Mouse (Mus musculus) liver, adult 2 months (tissue): Measurements from ENCODE around the gene Gm44965. TPM values are rescaled to one million over a fixed set of nuclear protein-coding genes. Genes with fewer than 3 reads are reported as not detected.

Source experiments
- DNase-seq: peaks from one replicate; pipeline ENCODE4 v3.0.0-alpha.2; 2011; ENCODE audit warnings: low read depth, low spot score; ENCODE audit errors: extremely low read depth
- H3K27ac ChIP-seq: fragments of 200-500 bp; replicated peaks from 2 replicates; pipeline ENCODE4 v1.5.1; 2012; ENCODE audit warnings: low read depth, mild to moderate bottlenecking, control low read depth, inconsistent platforms, low read length; ENCODE audit not compliant: insufficient read depth
- H3K27me3 ChIP-seq: fragments of 200-500 bp; 2 replicates; pipeline ENCODE4 v1.6.1; 2012; ENCODE audit warnings: mild to moderate bottlenecking, moderate library complexity, low read length, inconsistent platforms; ENCODE audit not compliant: control insufficient read depth, insufficient read depth
- H3K36me3 ChIP-seq: fragments of 200-500 bp; 2 replicates; pipeline ENCODE4 v1.6.1; 2012; ENCODE audit warnings: low read length, inconsistent platforms; ENCODE audit not compliant: control insufficient read depth, insufficient read depth
- H3K4me1 ChIP-seq: fragments of 200-500 bp; 2 replicates; pipeline ENCODE4 v1.6.1; 2011; ENCODE audit warnings: low read length; ENCODE audit not compliant: control insufficient read depth, insufficient read depth
- H3K4me3 ChIP-seq: fragments of 200-500 bp; 2 replicates; pipeline ENCODE4 v1.5.1; 2011; ENCODE audit warnings: low read depth, mild to moderate bottlenecking, control low read depth, low read length, moderate library complexity; ENCODE audit not compliant: insufficient read depth
- H3K79me2 ChIP-seq: fragments of 200-500 bp; 2 replicates; pipeline ENCODE4 v1.6.1; 2012; ENCODE audit warnings: inconsistent platforms, mild to moderate bottlenecking, low read length, moderate library complexity; ENCODE audit not compliant: control insufficient read depth, insufficient read depth
- H3K9ac ChIP-seq: fragments of 200-500 bp; 2 replicates; pipeline ENCODE4 v1.6.1; 2012; ENCODE audit warnings: low read depth, mild to moderate bottlenecking, control low read depth, inconsistent platforms, low read length
- CTCF ChIP-seq: fragments of 200-500 bp; IDR thresholded peaks from 2 replicates; pipeline ENCODE4 v1.5.1; 2011; ENCODE audit warnings: low read depth, low read length, control low read depth
- POLR2A ChIP-seq: fragments of 200-500 bp; IDR thresholded peaks from 2 replicates; pipeline ENCODE4 v1.6.1; 2011; ENCODE audit warnings: low read length, control low read depth; ENCODE audit not compliant: insufficient read depth; ENCODE audit errors: extremely low read depth
- polyA plus RNA-seq: library from polyadenylated mRNA; depleted of rRNA; stranded (reverse); fragments of >200 nt; gene quantifications from 2 replicates; pipeline ENCODE4 v1.2.3, GENCODE M21; 2012; rRNA removed
- total RNA-seq: library from RNA; depleted of rRNA; stranded (reverse); fragments of >200 nt; gene quantifications from 2 replicates; pipeline ENCODE4 v1.2.3, GENCODE M21; 2014; rRNA removed

The Gm44965 gene
- total and polyA plus RNA-seq, 2 experiments: not detected

DNA sequence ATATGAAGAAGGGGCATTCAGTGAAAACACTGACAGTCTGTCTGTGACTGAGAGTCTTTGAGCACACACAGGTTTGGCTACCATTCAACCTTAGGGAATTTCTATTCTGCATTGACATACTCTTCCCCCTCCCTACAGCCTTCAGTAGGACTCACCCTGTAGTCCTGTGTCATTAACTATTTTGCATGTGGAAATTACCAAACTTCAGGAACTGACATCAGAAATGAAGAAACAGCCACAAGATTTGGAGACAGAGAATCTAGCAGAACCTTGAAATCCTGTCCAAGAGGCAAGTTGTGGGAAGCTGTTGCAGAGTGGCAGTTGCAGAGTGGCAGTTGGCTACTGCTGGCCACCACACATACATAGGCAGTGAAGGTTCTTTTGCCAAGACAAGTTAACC, 74.3 kb downstream of the Gm44965 start:
- no peaks in the 10 kb centered on the region for H3K79me2 ChIP-seq
- no peak overlapping the region for H3K27ac ChIP-seq
- DNase-seq: no peak

More for the DNA sequence above, 74.3 kb downstream of the Gm44965 start:
- TF ChIP-seq POLR2A (no peak), CTCF (no peak)
- no peak overlapping the region for H3K9ac ChIP-seq
- no peaks in the 10 kb centered on the region for H3K36me3 ChIP-seq
- no peaks in the 10 kb centered on the region for H3K27me3 ChIP-seq
- peaks cover 17% of the 10 kb centered on the region for H3K4me1 ChIP-seq
- no peak overlapping the region for H3K4me3 ChIP-seq

Other genes with a start within 250 kb of the Gm44965 start
- gene Krba1, start 198.4 kb upstream of the Gm44965 start, total RNA-seq: 5.2 and 6.1 TPM in 2 replicates
- 6.6 and 9.2 TPM in 2 replicates for gene Krba1, start 198.4 kb upstream of the Gm44965 start, polyA plus RNA-seq
- 13.9 and 15.9 TPM in 2 replicates for gene Zfp467, start 148.1 kb upstream of the Gm44965 start, total RNA-seq
- gene Zfp467, start 148.1 kb upstream of the Gm44965 start, polyA plus RNA-seq: 23.0 and 25.7 TPM in 2 replicates
- 0.47 and 0.83 TPM in 2 replicates for gene Sspo, start 145.7 kb upstream of the Gm44965 start, total RNA-seq
- 1.5 and 2.0 TPM in 2 replicates for gene Sspo, start 145.7 kb upstream of the Gm44965 start, polyA plus RNA-seq
- gene Atp6v0e2, start 56.3 kb upstream of the Gm44965 start, total RNA-seq: 0.37 and 0.47 TPM in 2 replicates
- gene Atp6v0e2, start 56.3 kb upstream of the Gm44965 start, polyA plus RNA-seq: 0.96 and 1.7 TPM in 2 replicates
- gene Lrrc61, start 39.1 kb upstream of the Gm44965 start, total RNA-seq: 3.2 and 3.3 TPM in 2 replicates
- 8.5 and 10.1 TPM in 2 replicates for gene Lrrc61, start 39.1 kb upstream of the Gm44965 start, polyA plus RNA-seq
- 1,102 and 1,282 TPM in 2 replicates for gene Rarres2, start 21.2 kb upstream of the Gm44965 start, total RNA-seq
- gene Rarres2, start 21.2 kb upstream of the Gm44965 start, polyA plus RNA-seq: 1,074 and 1,160 TPM in 2 replicates
- gene Gm45021, start 4.3 kb upstream of the Gm44965 start, total RNA-seq: not detected in 2 replicates
- not detected in 2 replicates for gene Gm45021, start 4.3 kb upstream of the Gm44965 start, polyA plus RNA-seq
- gene Repin1, start 58 bp upstream of the Gm44965 start, total RNA-seq: 31.1 and 47.2 TPM in 2 replicates
- 73.6 and 74.7 TPM in 2 replicates for gene Repin1, start 58 bp upstream of the Gm44965 start, polyA plus RNA-seq
- gene Zfp775, start 8.1 kb downstream of the Gm44965 start, total RNA-seq: 0.83 and 1.5 TPM in 2 replicates
- gene Zfp775, start 8.1 kb downstream of the Gm44965 start, polyA plus RNA-seq: 2.0 and 2.4 TPM in 2 replicates
- gene AI854703, start 32.8 kb downstream of the Gm44965 start, total RNA-seq: under 0.01 TPM in 2 replicates
- 0.06 and 0.10 TPM in 2 replicates for gene AI854703, start 32.8 kb downstream of the Gm44965 start, polyA plus RNA-seq
- gene Gimap8, start 53.3 kb downstream of the Gm44965 start, total RNA-seq: 6.1 and 6.4 TPM in 2 replicates
- 1.0 and 1.4 TPM in 2 replicates for gene Gimap8, start 53.3 kb downstream of the Gm44965 start, polyA plus RNA-seq
- gene Gimap9, start 82.2 kb downstream of the Gm44965 start, total RNA-seq: 11.6 and 12.2 TPM in 2 replicates
- gene Gimap9, start 82.2 kb downstream of the Gm44965 start, polyA plus RNA-seq: 4.2 and 6.3 TPM in 2 replicates
- 11.9 and 15.1 TPM in 2 replicates for gene Gimap4, start 90.6 kb downstream of the Gm44965 start, total RNA-seq
- 3.9 and 5.5 TPM in 2 replicates for gene Gimap4, start 90.6 kb downstream of the Gm44965 start, polyA plus RNA-seq
- 13.9 and 19.1 TPM in 2 replicates for gene Gimap6, start 114.3 kb downstream of the Gm44965 start, total RNA-seq
- 2.6 and 2.8 TPM in 2 replicates for gene Gimap6, start 114.3 kb downstream of the Gm44965 start, polyA plus RNA-seq
- not detected in 2 replicates for gene Gm28053, start 124.7 kb downstream of the Gm44965 start, total RNA-seq
- gene Gm28053, start 124.7 kb downstream of the Gm44965 start, polyA plus RNA-seq: not detected in 2 replicates
- 0.37 and 0.47 TPM in 2 replicates for gene Gimap7, start 124.7 kb downstream of the Gm44965 start, total RNA-seq
- gene Gimap7, start 124.7 kb downstream of the Gm44965 start, polyA plus RNA-seq: 0.19 and 0.35 TPM in 2 replicates
- gene Gimap1, start 145.1 kb downstream of the Gm44965 start, total RNA-seq: 4.1 and 5.0 TPM in 2 replicates
- gene Gimap1, start 145.1 kb downstream of the Gm44965 start, polyA plus RNA-seq: 2.5 TPM in 2 replicates
- gene Gimap5, start 152.3 kb downstream of the Gm44965 start, total RNA-seq: 1.2 and 3.3 TPM in 2 replicates
- gene Gimap5, start 152.3 kb downstream of the Gm44965 start, polyA plus RNA-seq: 2.8 and 3.3 TPM in 2 replicates
- gene Gimap3, start 176.9 kb downstream of the Gm44965 start, total RNA-seq: 1.7 and 1.9 TPM in 2 replicates
- gene Gimap3, start 176.9 kb downstream of the Gm44965 start, polyA plus RNA-seq: 1.5 and 3.1 TPM in 2 replicates
- 71.4 and 98.0 TPM in 2 replicates for gene Tmem176a, start 247.0 kb downstream of the Gm44965 start, total RNA-seq
- 225 and 241 TPM in 2 replicates for gene Tmem176a, start 247.0 kb downstream of the Gm44965 start, polyA plus RNA-seq
- 92.9 and 152 TPM in 2 replicates for gene Tmem176b, start 247.6 kb downstream of the Gm44965 start, total RNA-seq
- gene Tmem176b, start 247.6 kb downstream of the Gm44965 start, polyA plus RNA-seq: 392 and 394 TPM in 2 replicates